Mouse (Mus musculus) forebrain, embryonic 13.5 days (tissue): ENCODE measurements around the gene Mxra7. TPM values are rescaled to one million over a fixed set of nuclear protein-coding genes. Genes with fewer than 3 reads are reported as not detected.
"Not testable (repeated sequence)": the region's sequence is repeated elsewhere in the genome, so short reads cannot be mapped to it uniquely, and the experiment has no call there.

Experiments used
- ATAC-seq: fragments of 200-750 bp; cut with Nextera tagmentation; 2 replicates; pipeline ENCODE4 v1.8.0; 2017
- H3K27ac ChIP-seq: fragments of 300-500 bp; sonication (generic); 2 replicates; pipeline ENCODE4 v1.5.1; 2015; ENCODE audit warnings: inconsistent platforms, mild to moderate bottlenecking, moderate library complexity
- H3K27me3 ChIP-seq: fragments of 300-500 bp; sonication (generic); 2 replicates; pipeline ENCODE4 v1.6.1; 2015; ENCODE audit warnings: mild to moderate bottlenecking, inconsistent platforms
- H3K36me3 ChIP-seq: fragments of 300-500 bp; sonication (generic); 2 replicates; pipeline ENCODE4 v1.6.1; 2015; ENCODE audit warnings: mild to moderate bottlenecking, inconsistent platforms; ENCODE audit not compliant: poor library complexity, severe bottlenecking
- H3K4me1 ChIP-seq: fragments of 300-500 bp; sonication (generic); 2 replicates; pipeline ENCODE4 v1.6.1; 2015; ENCODE audit warnings: inconsistent platforms
- H3K4me2 ChIP-seq: fragments of 300-500 bp; sonication (generic); 2 replicates; pipeline ENCODE4 v1.6.1; 2015; ENCODE audit warnings: inconsistent platforms, mild to moderate bottlenecking, moderate library complexity
- H3K4me3 ChIP-seq: fragments of 300-500 bp; sonication (generic); 2 replicates; pipeline ENCODE4 v1.5.1; 2015; ENCODE audit warnings: mild to moderate bottlenecking, inconsistent platforms
- H3K9ac ChIP-seq: fragments of 300-500 bp; sonication (generic); 2 replicates; pipeline ENCODE4 v1.6.1; 2015; ENCODE audit warnings: mild to moderate bottlenecking, inconsistent platforms
- H3K9me3 ChIP-seq: fragments of 300-500 bp; sonication (generic); replicated peaks from 2 replicates; pipeline ENCODE4 v1.6.1; 2016; ENCODE audit warnings: inconsistent platforms
- WGBS: fragments of 180-500 bp; shearing (Covaris S2); methylation state at CpG from one replicate; pipeline ENCODE4 v1.1.7; 2015; 5-methylcytosine and 5-hydroxymethylcytosine counted together
- polyA plus RNA-seq: library from polyadenylated mRNA; unstranded; fragments of >200 nt; fragmentation: Nextera tagmentation; extraction: Ambion mirVana; gene quantifications from 2 replicates; pipeline ENCODE4 v1.2.1, GENCODE M21; 2015

Gene Mxra7
- polyA plus RNA-seq, 1 experiment from 2014 or later, result 14.4 TPM

GRCm38 (mm10) chr11:116852291-116852890 is 24.5 kb upstream of the Mxra7 start, which contains the start of gene Mfsd11:
TSS of gene Mfsd11 (plus strand) at chr11:116852440.
- H3K36me3 ChIP-seq, result peaks cover 32% of the 10 kb centered on the region
- H3K27ac ChIP-seq, result peak within 1 kb of the TSS; percentile 98
- H3K4me2 ChIP-seq, result peak within 1 kb of the TSS; percentile 82
- H3K4me3 ChIP-seq, result peak within 1 kb of the TSS; percentile 97
- H3K4me1 ChIP-seq, result peaks cover 36% of the 10 kb centered on the region
- no peaks in the 10 kb centered on the region for H3K27me3 ChIP-seq
- H3K9me3 ChIP-seq, result no peaks in the 10 kb centered on the region
- H3K9ac ChIP-seq, result peak within 1 kb of the TSS; percentile 99
- peak; percentile 60 for ATAC-seq
- under 1% methylated on average over 82 of the region's 91 CpGs for WGBS

DNA sequence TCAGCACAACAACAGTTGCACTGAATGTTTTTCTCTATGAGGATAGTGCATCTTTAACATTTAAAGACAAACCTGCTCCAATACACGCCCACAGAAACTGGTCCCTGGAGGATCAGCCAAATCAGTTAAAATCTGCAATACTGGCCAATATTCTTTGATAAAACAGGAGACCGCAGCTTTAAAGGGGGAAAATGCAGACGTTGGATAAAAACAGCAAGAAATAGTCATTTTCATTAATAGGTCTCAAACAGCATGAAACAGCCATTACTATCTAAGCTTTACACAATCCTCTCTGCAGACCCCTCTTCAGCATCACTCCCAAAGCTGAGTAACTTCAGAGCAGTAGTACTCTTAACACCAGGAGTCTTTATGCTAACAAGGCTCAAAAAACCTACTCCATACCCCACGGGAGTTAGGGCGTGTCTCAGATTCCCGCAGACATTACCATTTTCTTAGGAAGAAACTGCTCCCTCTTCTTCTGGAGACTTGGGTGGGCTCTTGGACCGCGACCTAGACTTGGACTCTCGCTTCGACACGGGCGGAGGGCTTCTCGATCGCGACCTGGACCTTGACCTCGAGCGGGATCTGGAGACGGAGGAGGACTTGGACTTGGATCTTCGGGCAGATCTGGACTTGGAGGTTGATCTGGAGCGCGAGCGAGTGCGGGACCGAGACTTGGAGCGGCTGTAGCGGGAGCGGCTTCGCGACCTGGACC is 23.9 kb upstream of the Mxra7 start:
- H3K36me3 ChIP-seq, result peaks cover 33% of the 10 kb centered on the region
- H3K4me1 ChIP-seq, result peaks cover 36% of the 10 kb centered on the region
- H3K9ac ChIP-seq, result peak overlapping the region; percentile 99
- no peaks in the 10 kb centered on the region for H3K27me3 ChIP-seq
- peak overlapping the region; percentile 97 for H3K4me3 ChIP-seq
- under 1% methylated on average over 29 of the region's 29 CpGs for WGBS
- ATAC-seq, result no peak
- H3K27ac ChIP-seq, result peak overlapping the region; percentile 98
- no peaks in the 10 kb centered on the region for H3K9me3 ChIP-seq
- peak overlapping the region; percentile 82 for H3K4me2 ChIP-seq

DNA sequence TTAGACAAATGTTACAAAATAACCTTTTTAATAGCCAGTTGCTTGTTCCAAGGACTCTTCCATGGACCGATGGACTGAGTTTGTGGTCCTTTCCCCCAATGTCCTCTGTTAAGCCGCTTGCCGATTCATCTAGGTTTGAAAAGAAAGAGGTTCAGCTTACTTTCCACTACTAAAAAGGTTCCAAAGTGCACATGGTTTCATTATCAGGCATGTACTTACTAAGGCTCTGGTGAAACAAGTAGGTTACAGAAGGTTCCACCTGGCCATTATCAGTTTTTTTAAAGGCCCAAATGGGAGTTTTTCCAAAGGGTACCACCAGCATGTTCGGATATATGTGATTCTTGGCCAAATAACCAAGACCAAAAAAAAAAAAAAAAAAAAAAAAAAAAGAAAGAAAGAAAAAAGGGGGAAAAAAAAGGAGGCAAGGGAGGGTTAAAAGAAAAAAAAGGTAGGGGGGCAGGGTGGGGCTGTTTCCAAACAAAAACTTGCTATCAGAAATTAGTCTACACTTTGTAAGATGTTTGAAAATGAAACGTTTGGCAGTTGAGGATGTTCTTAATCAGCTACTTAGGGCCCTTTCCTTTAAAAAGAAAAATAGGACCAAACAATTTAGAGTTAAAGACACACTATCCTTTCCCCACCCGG is 23.1 kb upstream of the Mxra7 start:
- Histone ChIP-seq H3K4me2 (peak overlapping the region; percentile 82), H3K4me3 (peak overlapping the region; percentile 97), H3K9ac (peak overlapping the region; percentile 99), H3K27ac (no peak overlapping the region), H3K9me3 (no peaks in the 10 kb centered on the region), H3K36me3 (peaks cover 36% of the 10 kb centered on the region), H3K4me1 (peaks cover 43% of the 10 kb centered on the region), H3K27me3 (no peaks in the 10 kb centered on the region)
- no peak for ATAC-seq
- 36% methylated on average over 6 of the region's 6 CpGs for WGBS

DNA sequence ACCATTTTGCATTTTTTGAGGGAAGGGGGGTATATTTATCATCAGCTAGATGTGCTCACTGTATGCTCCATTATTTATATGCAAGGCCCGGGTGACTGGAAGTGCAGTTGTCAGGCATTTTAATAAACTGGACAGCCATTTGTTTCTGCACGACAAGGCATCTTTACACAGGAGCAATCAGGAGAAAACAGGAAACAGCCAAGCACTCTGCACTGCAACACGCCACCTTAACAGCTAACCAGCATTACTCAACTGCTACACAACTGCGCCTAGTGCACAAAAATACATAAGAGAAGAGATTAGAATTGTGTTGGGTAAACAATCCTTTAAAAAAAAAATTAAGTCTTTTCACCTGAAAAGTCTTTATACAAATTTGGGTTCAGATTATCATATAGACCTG is 22.2 kb upstream of the Mxra7 start:
- no peak overlapping the region for H3K27ac ChIP-seq
- ATAC-seq, result no peak
- no peaks in the 10 kb centered on the region for H3K9me3 ChIP-seq
- peaks cover 36% of the 10 kb centered on the region for H3K36me3 ChIP-seq
- H3K4me2 ChIP-seq, result peak overlapping the region; percentile 82
- no peak overlapping the region; the same call in 1 of the 2 replicates for H3K9ac ChIP-seq
- WGBS, result 58% methylated on average over 4 of the region's 4 CpGs
- no peaks in the 10 kb centered on the region for H3K27me3 ChIP-seq
- H3K4me1 ChIP-seq, result peaks cover 42% of the 10 kb centered on the region
- H3K4me3 ChIP-seq, result peak overlapping the region; percentile 97

- Histone ChIP-seq H3K4me2 (peak overlapping the region; percentile 16), H3K27ac (no peak overlapping the region), H3K4me1 (peaks cover 39% of the 10 kb centered on the region), H3K27me3 (no peaks in the 10 kb centered on the region), H3K9ac (no peak overlapping the region), H3K4me3 (no peak overlapping the region), H3K36me3 (peaks cover 36% of the 10 kb centered on the region), H3K9me3 (no peaks in the 10 kb centered on the region)
- ATAC-seq, result no peak
Observed at GRCm38 (mm10) chr11:116849587-116849986, 21.7 kb upstream of the Mxra7 start.

- H3K27me3 ChIP-seq, H3K9ac ChIP-seq, H3K9me3 ChIP-seq, ATAC-seq, H3K27ac ChIP-seq, H3K4me3 ChIP-seq, H3K4me2 ChIP-seq: not testable (repeated sequence)
- WGBS, result 75% methylated on average over 2 of the region's 2 CpGs
- peaks cover 39% of the 10 kb centered on the region for H3K4me1 ChIP-seq
- peaks cover 36% of the 10 kb centered on the region for H3K36me3 ChIP-seq
Observed at GRCm38 (mm10) chr11:116848877-116849178, 21.0 kb upstream of the Mxra7 start.

DNA sequence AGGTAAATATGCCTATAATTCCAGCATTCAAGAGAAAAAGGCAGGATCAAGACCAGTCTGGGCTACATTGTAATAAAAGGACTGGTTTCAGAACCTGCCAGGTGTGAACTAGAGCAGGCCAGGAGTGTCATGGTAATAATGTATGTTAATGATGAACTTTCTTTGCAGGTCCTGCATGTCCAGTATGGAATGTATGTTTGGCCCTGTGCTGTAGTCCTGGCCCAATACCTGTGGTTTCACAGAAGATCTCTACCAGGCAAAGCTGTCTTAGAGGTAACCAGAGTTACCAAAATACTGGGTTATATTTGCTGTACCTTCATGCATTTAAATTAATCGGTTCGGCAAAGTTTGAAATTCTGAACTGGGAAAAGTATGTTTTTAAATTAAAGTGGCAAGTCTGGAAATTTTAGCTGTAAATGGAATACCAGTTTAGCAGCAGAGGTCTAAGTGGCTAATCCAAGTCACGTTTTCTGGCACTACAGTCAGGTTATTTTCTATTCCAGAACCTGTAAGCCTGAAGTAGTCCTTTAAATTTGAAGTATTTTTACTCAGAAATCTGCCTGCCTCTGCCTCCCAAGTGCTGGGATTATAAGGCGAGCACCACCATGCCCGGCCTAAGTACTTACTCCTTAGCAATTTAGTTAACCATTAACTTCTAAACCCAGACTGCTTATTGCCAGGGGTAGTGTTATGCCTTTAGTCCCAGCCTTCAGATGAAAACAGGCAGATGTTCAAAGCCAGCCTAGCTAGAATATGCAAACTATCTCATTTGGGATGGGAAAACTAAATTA is 20.4 kb upstream of the Mxra7 start:
- no peak for ATAC-seq

DNA sequence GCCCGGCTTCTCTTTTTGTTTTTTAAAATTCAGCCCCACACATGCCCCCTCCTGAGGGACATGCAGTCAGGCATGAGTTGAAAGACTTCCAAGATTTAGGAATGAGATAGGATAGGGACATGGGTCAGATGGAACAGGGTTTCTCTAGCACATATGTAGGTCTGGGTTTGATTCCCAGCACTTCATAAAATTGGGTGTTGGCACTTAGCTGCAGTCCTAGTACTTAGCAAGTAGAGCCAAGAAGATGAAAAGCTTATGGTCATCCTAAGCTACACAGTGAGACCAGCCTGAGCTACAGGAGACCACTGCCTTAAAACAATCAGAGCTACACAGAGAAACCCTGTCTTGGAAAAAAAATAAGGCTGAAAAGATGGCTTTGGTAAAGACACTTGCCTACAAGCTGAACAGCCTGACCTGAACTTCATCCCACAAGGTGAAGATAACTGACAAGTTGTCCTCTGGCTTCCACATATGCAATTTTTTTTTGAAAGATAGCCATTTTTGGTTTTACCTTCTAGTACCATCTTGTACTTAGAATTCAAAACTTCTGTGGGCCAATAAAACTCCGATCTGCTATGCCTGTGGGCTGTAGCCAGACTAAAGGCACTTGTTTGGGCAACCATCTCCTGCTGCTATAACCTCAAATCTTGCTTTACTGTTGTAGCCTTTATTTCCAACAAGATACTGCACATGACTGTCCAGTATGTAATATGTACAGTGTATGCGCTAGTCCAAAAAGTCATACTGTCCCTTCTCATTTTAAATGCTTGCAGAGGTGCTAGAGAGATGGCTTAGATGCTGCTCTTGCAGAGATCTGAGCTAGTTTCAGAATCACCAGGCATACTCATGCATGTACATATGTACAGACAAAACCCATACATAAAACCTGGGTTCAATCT is 19.6 kb upstream of the Mxra7 start:
- Histone ChIP-seq H3K36me3 (peaks cover 36% of the 10 kb centered on the region), H3K4me2 (no peak overlapping the region), H3K4me1 (peaks cover 40% of the 10 kb centered on the region), H3K9me3 (no peaks in the 10 kb centered on the region), H3K27me3 (no peaks in the 10 kb centered on the region), H3K4me3 (no peak overlapping the region), H3K9ac (no peak overlapping the region), H3K27ac (no peak overlapping the region)
- 87% methylated on average over 3 of the region's 3 CpGs for WGBS
- ATAC-seq, result no peak

More for the DNA sequence above, 20.4 kb upstream of the Mxra7 start:
- H3K9ac ChIP-seq, result no peak overlapping the region
- H3K4me2 ChIP-seq, result no peak overlapping the region
- H3K4me1 ChIP-seq, result peaks cover 40% of the 10 kb centered on the region
- H3K27ac ChIP-seq, result no peak overlapping the region
- WGBS, result 82% methylated on average over 5 of the region's 5 CpGs
- H3K36me3 ChIP-seq, result peaks cover 36% of the 10 kb centered on the region
- H3K9me3 ChIP-seq, result no peaks in the 10 kb centered on the region
- H3K4me3 ChIP-seq, result no peak overlapping the region
- no peaks in the 10 kb centered on the region for H3K27me3 ChIP-seq

DNA sequence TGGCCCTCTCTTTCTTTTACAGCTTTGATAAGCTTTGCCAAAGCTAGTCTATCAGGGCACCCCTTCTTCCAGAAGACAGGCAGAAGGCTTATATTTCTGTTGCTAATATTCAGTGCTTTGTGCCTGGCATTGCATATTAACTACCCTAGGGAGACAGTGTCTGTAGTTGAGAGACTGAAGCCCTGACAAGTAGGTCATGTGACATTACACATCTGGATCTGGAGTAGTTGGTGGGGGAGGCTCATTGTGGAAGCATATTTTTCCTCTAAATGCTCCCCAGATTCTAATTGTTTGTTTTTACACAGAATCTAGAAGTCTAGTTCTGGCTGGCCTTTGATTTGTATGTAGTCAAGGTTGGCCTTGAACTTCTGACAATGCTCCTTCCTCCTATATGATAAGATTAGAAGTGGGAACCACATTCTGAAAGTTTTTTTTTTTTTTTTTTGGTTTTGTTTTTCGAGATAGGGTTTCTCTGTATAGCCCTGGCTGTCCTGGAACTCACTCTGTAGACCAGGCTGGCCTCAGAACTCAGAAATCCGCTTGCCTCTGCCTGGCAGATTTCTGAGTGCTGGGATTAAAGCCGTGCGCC is 18.8 kb upstream of the Mxra7 start:
- Histone ChIP-seq H3K9me3 (no peaks in the 10 kb centered on the region), H3K36me3 (peaks cover 36% of the 10 kb centered on the region), H3K9ac (no peak overlapping the region), H3K4me2 (no peak overlapping the region), H3K4me3 (no peak overlapping the region), H3K27ac (0 out of 2 replicates have a peak overlapping the region, but pooled peaks have one; percentile 8), H3K4me1 (peaks cover 45% of the 10 kb centered on the region), H3K27me3 (no peaks in the 10 kb centered on the region)
- WGBS, result 71% methylated on average over 4 of the region's 4 CpGs
- no peak for ATAC-seq

- no peaks in the 10 kb centered on the region for H3K27me3 ChIP-seq
- under 1% methylated on average over 72 of the region's 72 CpGs for WGBS
- peak within 1 kb of the TSS; percentile 89 for H3K4me2 ChIP-seq
- no peaks in the 10 kb centered on the region for H3K9me3 ChIP-seq
- peak within 1 kb of the TSS; percentile 89 for H3K9ac ChIP-seq
- peak within 1 kb of the TSS; percentile 98 for H3K27ac ChIP-seq
- H3K36me3 ChIP-seq, result peaks cover 42% of the 10 kb centered on the region
- ATAC-seq, result peak; percentile 96
- H3K4me1 ChIP-seq, result peaks cover 46% of the 10 kb centered on the region
- peak within 1 kb of the TSS; percentile 83 for H3K4me3 ChIP-seq
Observed at GRCm38 (mm10) chr11:116843261-116844233, 15.7 kb upstream of the Mxra7 start, which contains the start of the genes Mettl23 and Jmjd6. TSS of gene Mettl23 (plus strand) at chr11:116843278. TSS of gene Jmjd6 (minus strand) at chr11:116843449.
